Mouse (Mus musculus) CH12.LX (cell line): ENCODE data around the gene Myrip. TPM values are rescaled to one million over a fixed set of nuclear protein-coding genes. Genes with fewer than 3 reads are reported as not detected.

Experiments used
- DNase-seq: peaks from one replicate; pipeline ENCODE4 v3.0.0-alpha.2; 2013; ENCODE audit errors: extremely low read depth
- H3K27ac ChIP-seq: 2 replicates; pipeline ENCODE4 v1.5.1; 2012; ENCODE audit warnings: low read depth, mild to moderate bottlenecking, control low read depth, moderate library complexity; ENCODE audit not compliant: insufficient read depth
- H3K27me3 ChIP-seq: replicated peaks from 2 replicates; pipeline ENCODE3; 2012; ENCODE audit warnings: inconsistent platforms
- H3K36me3 ChIP-seq, 2 experiments: replicated peaks in 1 of 2; 2 replicates each; pipeline versions ENCODE3 to v1.6.1; 2012; ENCODE audit warnings: inconsistent platforms in 1 of 2, low read length in 1 of 2, mild to moderate bottlenecking in 1 of 2, mixed read lengths in 1 of 2, moderate library complexity in 1 of 2; ENCODE audit not compliant: control insufficient read depth in 1 of 2, insufficient read depth in 1 of 2
- H3K4me1 ChIP-seq, 2 experiments: 2 replicates each; pipeline ENCODE4 v1.6.1; 2012; ENCODE audit warnings: inconsistent platforms in 1 of 2, moderate library complexity in 1 of 2; ENCODE audit not compliant: insufficient read depth in 2 of 2, control insufficient read depth in 1 of 2
- H3K4me2 ChIP-seq: 2 replicates; pipeline ENCODE4 v1.6.1; 2012; ENCODE audit warnings: low read depth, mild to moderate bottlenecking, control low read depth; ENCODE audit not compliant: poor library complexity, insufficient read depth, severe bottlenecking
- H3K4me3 ChIP-seq, 3 experiments: fragments of 150-350 bp in 1 of 3; sonication (generic) in 1 of 3; replicated peaks in 1 of 3; 2 replicates each; pipeline versions ENCODE3 to v1.5.1; 2011 to 2012; ENCODE audit warnings: low read depth in 2 of 3, low read length in 2 of 3, mild to moderate bottlenecking in 2 of 3, moderate library complexity in 2 of 3, control low read depth in 1 of 3, improper control_type of control experiment in 1 of 3, inconsistent platforms in 1 of 3, mixed read lengths in 1 of 3; ENCODE audit not compliant: poor library complexity in 1 of 3
- H3K79me2 ChIP-seq: replicated peaks from 2 replicates; pipeline ENCODE4 v1.6.1; 2012; ENCODE audit warnings: mild to moderate bottlenecking, moderate library complexity; ENCODE audit not compliant: control insufficient read depth, poor library complexity, insufficient read depth, severe bottlenecking; ENCODE audit errors: extremely low read depth
- H3K9ac ChIP-seq: 2 replicates; pipeline ENCODE4 v1.6.1; 2012; ENCODE audit warnings: low read depth, mild to moderate bottlenecking, control low read depth, moderate library complexity; ENCODE audit not compliant: insufficient read depth
- H3K9me3 ChIP-seq: replicated peaks from 2 replicates; pipeline ENCODE3; 2012; ENCODE audit warnings: low read length, inconsistent platforms, mixed read lengths
- CHD2 ChIP-seq: IDR thresholded peaks from 2 replicates; pipeline ENCODE4 v1.6.1; 2011; ENCODE audit warnings: low read length, improper control_type of control experiment
- CTCF ChIP-seq, 2 experiments: IDR thresholded peaks in 1 of 2; conservative IDR thresholded peaks in 1 of 2; 2 replicates each; pipeline ENCODE4 v1.5.1; 2011 to 2012; ENCODE audit warnings: low read depth in 2 of 2, low read length in 2 of 2, improper control_type of control experiment in 1 of 2, inconsistent platforms in 1 of 2, mild to moderate bottlenecking in 1 of 2, moderate library complexity in 1 of 2
- E2F4 ChIP-seq: IDR thresholded peaks from 2 replicates; pipeline ENCODE4 v1.6.1; 2011; ENCODE audit warnings: low read depth, low read length, improper control_type of control experiment; ENCODE audit not compliant: insufficient replicate concordance
- EP300 ChIP-seq: IDR thresholded peaks from 2 replicates; pipeline ENCODE4 v1.6.1; 2011; ENCODE audit warnings: low read length, improper control_type of control experiment
- GABPA ChIP-seq: IDR thresholded peaks from 2 replicates; pipeline ENCODE4 v1.6.1; 2012; ENCODE audit warnings: low read depth, low read length, improper control_type of control experiment, inconsistent platforms; ENCODE audit not compliant: insufficient replicate concordance
- IRF4 ChIP-seq: IDR thresholded peaks from 2 replicates; pipeline ENCODE4 v1.6.1; 2014; ENCODE audit warnings: low read depth, mild to moderate bottlenecking, inconsistent platforms, low read length, improper control_type of control experiment
- JUN ChIP-seq: IDR thresholded peaks from 2 replicates; pipeline ENCODE4 v1.6.1; 2011; ENCODE audit warnings: low read depth, mild to moderate bottlenecking, low read length, improper control_type of control experiment, moderate library complexity; ENCODE audit not compliant: insufficient read depth
- JUND ChIP-seq: conservative IDR thresholded peaks from 2 replicates; pipeline ENCODE4 v1.6.1; 2011; ENCODE audit warnings: low read depth, low read length, improper control_type of control experiment
- KAT2A ChIP-seq: IDR thresholded peaks from 2 replicates; pipeline ENCODE4 v1.6.1; 2012; ENCODE audit warnings: low read length, improper control_type of control experiment, inconsistent platforms; ENCODE audit not compliant: insufficient replicate concordance
- MAX ChIP-seq: IDR thresholded peaks from 2 replicates; pipeline ENCODE4 v1.6.1; 2011; ENCODE audit warnings: low read length, improper control_type of control experiment
- MAZ ChIP-seq: IDR thresholded peaks from 2 replicates; pipeline ENCODE4 v1.6.1; 2012; ENCODE audit warnings: low read depth, mild to moderate bottlenecking, inconsistent platforms, low read length, improper control_type of control experiment, moderate library complexity
- MEF2A ChIP-seq: IDR thresholded peaks from 2 replicates; pipeline ENCODE4 v1.6.1; 2014; ENCODE audit warnings: low read depth, mild to moderate bottlenecking, inconsistent platforms, low read length, improper control_type of control experiment, borderline replicate concordance
- MYC ChIP-seq: IDR thresholded peaks from 2 replicates; pipeline ENCODE4 v1.6.1; 2011; ENCODE audit warnings: low read depth, mild to moderate bottlenecking, improper control_type of control experiment, low read length
- NRF1 ChIP-seq: IDR thresholded peaks from 2 replicates; pipeline ENCODE4 v1.6.1; 2014; ENCODE audit warnings: low read depth, mild to moderate bottlenecking, inconsistent platforms, low read length, improper control_type of control experiment, moderate library complexity
- PAX5 ChIP-seq: IDR thresholded peaks from 2 replicates; pipeline ENCODE4 v1.6.1; 2012; ENCODE audit warnings: low read length, inconsistent platforms, mixed read lengths
- POLR2A ChIP-seq: IDR thresholded peaks from 2 replicates; pipeline ENCODE4 v1.6.1; 2011; ENCODE audit warnings: low read depth, mild to moderate bottlenecking, improper control_type of control experiment, low read length
- POLR2AphosphoS2 ChIP-seq: IDR thresholded peaks from 2 replicates; pipeline ENCODE4 v1.6.1; 2011; ENCODE audit warnings: low read depth, low read length, improper control_type of control experiment
- RAD21 ChIP-seq: IDR thresholded peaks from 2 replicates; pipeline ENCODE4 v1.6.1; 2011; ENCODE audit warnings: low read depth, mild to moderate bottlenecking, low read length, improper control_type of control experiment, moderate library complexity
- SIN3A ChIP-seq: IDR thresholded peaks from 2 replicates; pipeline ENCODE4 v1.6.1; 2012; ENCODE audit warnings: low read length, improper control_type of control experiment, inconsistent platforms
- SMC3 ChIP-seq: IDR thresholded peaks from 2 replicates; pipeline ENCODE4 v1.6.1; 2011; ENCODE audit warnings: low read depth, low read length, improper control_type of control experiment
- TBP ChIP-seq: conservative IDR thresholded peaks from 2 replicates; pipeline ENCODE4 v1.6.1; 2011; ENCODE audit warnings: low read depth, low read length, improper control_type of control experiment
- TCF12 ChIP-seq: IDR thresholded peaks from 2 replicates; pipeline ENCODE4 v1.6.1; 2014; ENCODE audit warnings: low read depth, mild to moderate bottlenecking, inconsistent platforms, low read length, improper control_type of control experiment
- UBTF ChIP-seq: IDR thresholded peaks from 2 replicates; pipeline ENCODE4 v1.6.1; 2012; ENCODE audit warnings: low read depth, mild to moderate bottlenecking, inconsistent platforms, low read length, improper control_type of control experiment, moderate library complexity
- USF2 ChIP-seq: conservative IDR thresholded peaks from 2 replicates; pipeline ENCODE4 v1.6.1; 2011; ENCODE audit warnings: low read depth, low read length, improper control_type of control experiment
- ZC3H11A ChIP-seq: IDR thresholded peaks from 2 replicates; pipeline ENCODE4 v1.6.1; 2012; ENCODE audit warnings: low read depth, mild to moderate bottlenecking, inconsistent platforms, low read length, improper control_type of control experiment
- ZKSCAN1 ChIP-seq: IDR thresholded peaks from 2 replicates; pipeline ENCODE4 v1.6.1; 2012; ENCODE audit warnings: low read depth, inconsistent platforms, low read length, improper control_type of control experiment, borderline replicate concordance
- ZMIZ1 ChIP-seq: IDR thresholded peaks from 2 replicates; pipeline ENCODE4 v1.6.1; 2012; ENCODE audit warnings: low read depth, mild to moderate bottlenecking, inconsistent platforms, low read length, improper control_type of control experiment
- ZNF384 ChIP-seq: IDR thresholded peaks from 2 replicates; pipeline ENCODE4 v1.6.1; 2012; ENCODE audit warnings: low read depth, low read length, improper control_type of control experiment, inconsistent platforms
- dilution Hi-C: fragments of 300-500 bp; cut with MboI; formaldehyde crosslinking; loops from 2 replicates; pipeline ENCODE4 v1.14.3; 2020; ENCODE audit warnings: low sequenced_read_pairs; ENCODE audit not compliant: extremely low pct_unique_long_range_greater_than_20kb, extremely low pct_ligation_motif_present
- in situ Hi-C: fragments of 300-500 bp; cut with MboI; formaldehyde crosslinking; loops from 3 replicates; pipeline ENCODE4 v1.14.3; 2019; ENCODE audit warnings: low sequenced_read_pairs, low pct_ligation_motif_present, low pct_unique_long_range_greater_than_20kb, mixed read lengths
- polyA plus RNA-seq: library from polyadenylated mRNA; unstranded; fragments of >175 nt; gene quantifications from 2 replicates; pipeline ENCODE4 v1.2.1, GENCODE M21; 2012; ENCODE audit warnings: low read depth; ENCODE audit not compliant: insufficient read length
- total RNA-seq, 2 experiments: library from RNA; depleted of rRNA; stranded (reverse); fragments of 300-350 nt in 1 of 2; fragments of >200 nt in 1 of 2; gene quantifications; 2 replicates each; pipeline ENCODE4 v1.2.3; 2012 to 2014

Myrip gene
- total and polyA plus RNA-seq, 3 experiments: not detected

DNA sequence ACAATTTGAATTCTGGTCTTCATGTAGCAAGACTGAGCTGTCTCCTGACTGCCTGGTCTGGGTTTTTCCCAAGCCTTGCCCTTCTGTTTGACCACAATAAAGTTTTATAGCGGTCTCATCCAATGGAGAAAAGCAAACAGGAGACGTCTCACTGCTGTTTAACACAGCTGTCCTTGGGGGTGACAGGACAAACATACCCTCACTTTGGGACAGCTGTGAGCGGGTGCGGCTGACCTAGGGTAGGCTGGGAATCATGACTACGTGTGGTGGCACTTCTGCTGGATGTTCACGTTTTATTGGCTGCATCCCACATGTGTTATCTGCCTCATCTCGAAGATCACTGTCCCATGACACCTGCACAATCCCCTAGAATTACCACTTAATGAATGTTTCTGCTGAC lies 49.7 kb downstream of the Myrip start:
- dilution Hi-C loops: no loop called here
- in situ Hi-C loops: no loop called here
- H3K27me3 ChIP-seq: no peaks in the 10 kb centered on the region
- H3K4me1 ChIP-seq: peaks cover 11 to 23% of the 10 kb centered on the region in 2 experiments
- H3K36me3 ChIP-seq: no peaks in the 10 kb centered on the region
- H3K27ac ChIP-seq: no peak overlapping the region
- no peak overlapping the region for H3K4me3 ChIP-seq
- DNase-seq: no peak
- TF ChIP-seq MAX (no peak), KAT2A (no peak), GABPA (no peak), E2F4 (no peak), MEF2A (no peak), PAX5 (no peak), USF2 (no peak), POLR2A (no peak), SMC3 (no peak), TBP (no peak), MYC (no peak), RAD21 (no peak), IRF4 (no peak), ZKSCAN1 (no peak), CHD2 (no peak), TCF12 (no peak), CTCF (conservative IDR thresholded peaks at IDR 0.05 in 1 of 2, IDR thresholded peaks at IDR 0.05 in 1 of 2; ENCODE audit: low read depth in 2 of 2, low read length in 2 of 2) (no peak), EP300 (no peak), ZC3H11A (no peak), SIN3A (no peak)
- TF ChIP-seq, all 38 proteins: peak for 0
- Histone ChIP-seq H3K9ac (no peak overlapping the region), H3K4me2 (no peak overlapping the region), H3K9me3 (peaks cover 5% of the 10 kb centered on the region), H3K79me2 (no peaks in the 10 kb centered on the region)

DNA sequence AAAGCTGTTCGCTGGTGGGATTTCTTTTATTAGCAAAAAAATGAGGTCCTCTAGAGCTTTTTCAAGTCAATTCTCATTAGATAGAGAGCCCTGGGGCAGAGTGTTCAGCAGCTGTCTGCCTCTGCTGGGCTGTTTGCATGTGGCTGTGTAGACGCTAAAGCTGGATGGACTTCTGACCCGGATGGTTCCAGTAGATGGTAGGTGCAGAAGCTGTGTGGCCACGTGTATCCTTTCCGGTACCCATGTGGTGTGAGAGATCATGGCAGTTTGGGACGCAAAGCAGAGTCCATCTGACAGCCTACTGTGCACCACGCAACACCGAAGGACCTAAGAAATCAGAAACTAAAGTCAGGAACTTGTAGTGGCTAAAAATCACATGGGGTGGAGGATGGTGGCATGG lies 50.2 kb downstream of the Myrip start:
- in situ Hi-C loops (no loop called here), dilution Hi-C loops (no loop called here)
- peaks cover 8 to 23% of the 10 kb centered on the region in 2 experiments for H3K4me1 ChIP-seq
- no peak overlapping the region for H3K27ac ChIP-seq
- no peak overlapping the region for H3K4me2 ChIP-seq
- DNase-seq: no peak
- H3K9ac ChIP-seq: no peak overlapping the region
- peaks cover 5% of the 10 kb centered on the region for H3K9me3 ChIP-seq
- H3K27me3 ChIP-seq: no peaks in the 10 kb centered on the region
- no peak overlapping the region for H3K4me3 ChIP-seq
- TF ChIP-seq UBTF (no peak), ZNF384 (no peak), SMC3 (no peak), PAX5 (no peak), CTCF (conservative IDR thresholded peaks at IDR 0.05 in 1 of 2, IDR thresholded peaks at IDR 0.05 in 1 of 2; ENCODE audit: low read depth in 2 of 2, low read length in 2 of 2) (no peak), JUND (no peak), POLR2AphosphoS2 (no peak), TCF12 (no peak), KAT2A (no peak), MAZ (no peak), NRF1 (no peak), E2F4 (no peak), JUN (no peak), ZMIZ1 (no peak), MYC (no peak), GABPA (no peak)
- H3K79me2 ChIP-seq: no peaks in the 10 kb centered on the region
- no peaks in the 10 kb centered on the region for H3K36me3 ChIP-seq
